Mouse (Mus musculus) cerebellum, adult 2 months (tissue): ENCODE data around the gene Golt1a.

Experiments used
- CTCF ChIP-seq: fragments of 200-500 bp; IDR thresholded peaks from 2 replicates; pipeline ENCODE4 v1.5.1; 2011; ENCODE audit warnings: low read depth, mild to moderate bottlenecking, control low read depth, low read length, moderate library complexity, borderline replicate concordance; ENCODE audit not compliant: insufficient read depth
- POLR2A ChIP-seq: fragments of 200-500 bp; IDR thresholded peaks from 2 replicates; pipeline ENCODE4 v1.6.1; 2011; ENCODE audit warnings: low read length, control low read depth, borderline replicate concordance; ENCODE audit not compliant: insufficient read depth

DNA sequence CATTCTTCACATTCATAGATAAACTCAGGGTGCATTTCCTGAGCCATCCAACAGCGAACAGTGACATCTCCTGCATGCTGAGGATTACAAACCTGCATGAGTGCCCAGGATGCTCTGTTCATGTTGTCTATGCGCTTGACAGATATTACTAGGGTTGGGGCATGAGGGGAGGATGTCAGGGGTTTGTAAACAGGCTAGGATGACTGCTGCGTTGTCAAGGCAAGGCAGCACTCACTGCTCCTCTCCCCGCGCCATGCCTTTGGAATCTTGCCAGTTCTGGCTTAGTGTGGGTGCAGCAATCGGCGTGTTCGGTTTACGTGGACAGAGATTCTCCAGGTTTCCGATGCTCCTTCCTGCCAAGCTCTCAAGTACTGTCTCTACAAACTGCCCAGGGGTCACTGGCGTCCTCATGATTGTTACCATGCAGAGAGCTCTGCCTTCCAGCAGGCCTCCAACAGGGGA, 29.9 kb upstream of the Golt1a start:
- TF ChIP-seq CTCF = no peak
- TF ChIP-seq POLR2A = no peak
